Mouse (Mus musculus): ENCODE measurements around the gene Islr2. TPM values are rescaled to one million over a fixed set of nuclear protein-coding genes. Genes with fewer than 3 reads are reported as not detected.

Gene Islr2
- polyA plus RNA-seq, 1 experiment, result 28.3 TPM

GRCm38 (mm10) chr9:58158541-58159311 lies 45.4 kb downstream of the Islr2 start:
- Histone ChIP-seq H3K27ac (ENCODE audit: insufficient read depth, low read length) (no peak overlapping the region), H3K4me1 (ENCODE audit: control insufficient read depth, insufficient read depth, low read length) (peaks cover 4% of the 10 kb centered on the region), H3K4me3 (ENCODE audit: insufficient read depth, low read length) (0 out of 2 replicates have a peak overlapping the region, but pooled peaks have one; percentile 2)
- TF ChIP-seq POLR2A (IDR thresholded peaks at IDR 0.05; ENCODE audit: extremely low read depth, insufficient read depth, low read length), result no peak
- no peak for TF ChIP-seq CTCF (IDR thresholded peaks at IDR 0.05; ENCODE audit: extremely low read depth, insufficient read depth, low read length)

GRCm38 (mm10) chr9:58157838-58158237 lies 46.3 kb downstream of the Islr2 start:
- TF ChIP-seq POLR2A (IDR thresholded peaks at IDR 0.05; ENCODE audit: extremely low read depth, insufficient read depth, low read length) (no peak), CTCF (IDR thresholded peaks at IDR 0.05; ENCODE audit: extremely low read depth, insufficient read depth, low read length) (no peak)
- Histone ChIP-seq H3K27ac (ENCODE audit: insufficient read depth, low read length) (no peak overlapping the region), H3K4me3 (ENCODE audit: insufficient read depth, low read length) (0 out of 2 replicates have a peak overlapping the region, but pooled peaks have one; percentile 2), H3K4me1 (ENCODE audit: control insufficient read depth, insufficient read depth, low read length) (peaks cover 4% of the 10 kb centered on the region)

GRCm38 (mm10) chr9:58156819-58157560 lies 47.1 kb downstream of the Islr2 start:
- TF ChIP-seq POLR2A (IDR thresholded peaks at IDR 0.05; ENCODE audit: extremely low read depth, insufficient read depth, low read length) (no peak), CTCF (IDR thresholded peaks at IDR 0.05; ENCODE audit: extremely low read depth, insufficient read depth, low read length) (no peak)
- Histone ChIP-seq H3K27ac (ENCODE audit: insufficient read depth, low read length) (no peak overlapping the region), H3K4me3 (ENCODE audit: insufficient read depth, low read length) (no peak overlapping the region)

GRCm38 (mm10) chr9:58155366-58155765 lies 48.8 kb downstream of the Islr2 start:
- TF ChIP-seq POLR2A (IDR thresholded peaks at IDR 0.05; ENCODE audit: extremely low read depth, insufficient read depth, low read length), result no peak
- TF ChIP-seq CTCF (IDR thresholded peaks at IDR 0.05; ENCODE audit: extremely low read depth, insufficient read depth, low read length), result no peak
- Histone ChIP-seq H3K4me1 (ENCODE audit: control insufficient read depth, insufficient read depth, low read length) (peaks cover 4% of the 10 kb centered on the region), H3K27ac (ENCODE audit: insufficient read depth, low read length) (no peak overlapping the region)

More at GRCm38 (mm10) chr9:58156819-58157560, 47.1 kb downstream of the Islr2 start:
- H3K4me1 ChIP-seq (ENCODE audit: control insufficient read depth, insufficient read depth, low read length), result peaks cover 4% of the 10 kb centered on the region

GRCm38 (mm10) chr9:58153095-58153494 lies 51.0 kb downstream of the Islr2 start:
- H3K27ac ChIP-seq (ENCODE audit: insufficient read depth, low read length), result no peak overlapping the region
- H3K4me1 ChIP-seq (ENCODE audit: control insufficient read depth, insufficient read depth, low read length), result no peaks in the 10 kb centered on the region
- TF ChIP-seq POLR2A (IDR thresholded peaks at IDR 0.05; ENCODE audit: extremely low read depth, insufficient read depth, low read length), result no peak
- TF ChIP-seq CTCF (IDR thresholded peaks at IDR 0.05; ENCODE audit: extremely low read depth, insufficient read depth, low read length), result no peak
- H3K4me3 ChIP-seq (ENCODE audit: insufficient read depth, low read length), result no peak overlapping the region

More at GRCm38 (mm10) chr9:58155366-58155765, 48.8 kb downstream of the Islr2 start:
- no peak overlapping the region for H3K4me3 ChIP-seq (ENCODE audit: insufficient read depth, low read length)

GRCm38 (mm10) chr9:58150733-58151361 lies 53.3 kb downstream of the Islr2 start:
- Histone ChIP-seq H3K4me1 (ENCODE audit: control insufficient read depth, insufficient read depth, low read length) (no peaks in the 10 kb centered on the region), H3K27ac (ENCODE audit: insufficient read depth, low read length) (no peak overlapping the region), H3K4me3 (ENCODE audit: insufficient read depth, low read length) (no peak overlapping the region)
- 0 out of 2 replicates have a peak, but pooled peaks have one; percentile 24 for TF ChIP-seq CTCF (IDR thresholded peaks at IDR 0.05; ENCODE audit: extremely low read depth, insufficient read depth, low read length)
- no peak for TF ChIP-seq POLR2A (IDR thresholded peaks at IDR 0.05; ENCODE audit: extremely low read depth, insufficient read depth, low read length)

- Histone ChIP-seq H3K27ac (ENCODE audit: insufficient read depth, low read length) (no peak overlapping the region), H3K4me1 (ENCODE audit: control insufficient read depth, insufficient read depth, low read length) (no peaks in the 10 kb centered on the region), H3K4me3 (ENCODE audit: insufficient read depth, low read length) (no peak overlapping the region)
- TF ChIP-seq CTCF (IDR thresholded peaks at IDR 0.05; ENCODE audit: extremely low read depth, insufficient read depth, low read length), result no peak
- TF ChIP-seq POLR2A (IDR thresholded peaks at IDR 0.05; ENCODE audit: extremely low read depth, insufficient read depth, low read length), result no peak
Observed at GRCm38 (mm10) chr9:58148806-58149205, 55.3 kb downstream of the Islr2 start.

Other genes starting within 250 kb of the Islr2 start
- gene Cyp11a1, start 197.9 kb downstream of the Islr2 start, polyA plus RNA-seq (2012; rRNA removed), result 8.3 and 9.0 TPM in 2 replicates
- 6.8 and 9.9 TPM in 2 replicates for gene Stra6, start 140.5 kb downstream of the Islr2 start, polyA plus RNA-seq (2012; rRNA removed)
- 1.5 and 1.7 TPM in 2 replicates for gene Ccdc33, start 85.5 kb downstream of the Islr2 start, polyA plus RNA-seq (2012; rRNA removed)
- gene Islr, start within 50 bp of the Islr2 start, polyA plus RNA-seq (2012; rRNA removed), result 27.4 and 34.0 TPM in 2 replicates
- 10.4 and 11.0 TPM in 2 replicates for gene Pml, start 45.5 kb upstream of the Islr2 start, polyA plus RNA-seq (2012; rRNA removed)
- 123 and 124 TPM in 2 replicates for gene Stoml1, start 48.8 kb upstream of the Islr2 start, polyA plus RNA-seq (2012; rRNA removed)
- gene Loxl1, start 108.9 kb upstream of the Islr2 start, polyA plus RNA-seq (2012; rRNA removed), result 2.0 and 2.2 TPM in 2 replicates
- not detected in 2 replicates for gene Tbc1d21, start 166.1 kb upstream of the Islr2 start, polyA plus RNA-seq (2012; rRNA removed)

Measured in cortical plate, adult 2 months (tissue).